Comparison of ENCODE assay signal across 35 mouse cellular contexts in genomic region chr2:178429426-178429825, GRCm38 (mm10). TPM values are rescaled to one million over a fixed set of nuclear protein-coding genes. Genes with fewer than 3 reads are reported as not detected.
"Had no signal": no experiment of that assay in that cellular context is flagged by ENCODE, and none has a peak within 500 bp of the region (broad histone marks: within the 10 kb centered on the region; RNA-seq: fewer than 3 reads in every experiment).

No protein-coding gene starts in this region.

- H3K4me2 ChIP-seq: heart, embryonic 11.5 days; heart, embryonic 12.5 days; heart, embryonic 13.5 days; heart, embryonic 15.5 days; hindbrain, embryonic 12.5 days; hindbrain, embryonic 13.5 days; hindbrain, embryonic 14.5 days; hindbrain, embryonic 15.5 days; kidney, embryonic 15.5 days had no signal

- H3K27me3 ChIP-seq: heart, embryonic 12.5 days; heart, embryonic 15.5 days; hindbrain, embryonic 12.5 days; hindbrain, embryonic 13.5 days; hindbrain, embryonic 15.5 days; kidney, embryonic 15.5 days had no signal

- H3K9me3 ChIP-seq: heart, embryonic 10.5 days; heart, embryonic 12.5 days; heart, embryonic 13.5 days; heart, embryonic 15.5 days; hindbrain, embryonic 10.5 days; hindbrain, embryonic 12.5 days; hindbrain, embryonic 13.5 days; hindbrain, embryonic 15.5 days; kidney, embryonic 15.5 days had no signal

- H3K9ac ChIP-seq: heart, embryonic 12.5 days; heart, embryonic 13.5 days; heart, embryonic 15.5 days; hindbrain, embryonic 12.5 days; hindbrain, embryonic 13.5 days; hindbrain, embryonic 14.5 days; hindbrain, embryonic 15.5 days; kidney, embryonic 15.5 days had no signal

- H3K36me3 ChIP-seq: heart, embryonic 15.5 days; hindbrain, embryonic 10.5 days; hindbrain, embryonic 12.5 days; hindbrain, embryonic 13.5 days; hindbrain, embryonic 15.5 days; kidney, embryonic 15.5 days had no signal

- ATAC-seq: hindbrain, embryonic 16.5 days; hindbrain, postnatal 0 days; inflammation-experienced regulatory T-cells, adult 6 months had no signal

- H3K4me3 ChIP-seq: heart, adult 2 months; heart, embryonic 10.5 days; heart, embryonic 12.5 days; heart, embryonic 13.5 days; heart, embryonic 15.5 days; hindbrain, embryonic 10.5 days; hindbrain, embryonic 12.5 days; hindbrain, embryonic 13.5 days; hindbrain, embryonic 15.5 days; kidney, embryonic 15.5 days; layer of hippocampus, adult 2 months; left cerebral cortex, adult 2 months had no signal

- H3K4me1 ChIP-seq: heart, embryonic 15.5 days; hindbrain, embryonic 10.5 days had no signal

- DNase-seq: heart, adult 18-20 months; heart, adult 2 months; heart, postnatal 10 days; heart, postnatal 14 days; heart, postnatal 36 days; heart, postnatal 4 days; kidney, adult 11 months; kidney, adult 18-20 months; kidney, adult 8-10 months; kidney, adult 9 months; kidney, postnatal 14 days; kidney, postnatal 25 days; kidney, postnatal 4 days; layer of hippocampus, adult 9-11 months; layer of hippocampus, postnatal 36 days had no signal

- H3K27ac ChIP-seq: heart, adult 2 months; heart, embryonic 10.5 days; heart, embryonic 13.5 days; heart, embryonic 15.5 days; hindbrain, embryonic 10.5 days; hindbrain, embryonic 12.5 days; hindbrain, embryonic 13.5 days; hindbrain, embryonic 14.5 days; hindbrain, embryonic 15.5 days; hindbrain, postnatal 0 days; kidney, embryonic 15.5 days; kidney, postnatal 0 days; layer of hippocampus, adult 2 months; left cerebral cortex, adult 2 months had no signal

RNA-seq across cellular contexts. Expression of gene Cdh26, which starts 0.9 kb away (rescaled TPM):
- polyA plus RNA-seq: heart, embryonic 14.5 days; heart, embryonic 15.5 days; inflammation-experienced regulatory T-cells, adult 6 months had no signal

RNA-seq across cellular contexts. Expression of gene Ppp1r3d, which starts 15.2 kb away (rescaled TPM):
- polyA plus RNA-seq: inflammation-experienced regulatory T-cells, adult 6 months had no signal

RNA-seq across cellular contexts. Expression of gene Sycp2, which starts 21.9 kb away (rescaled TPM):
- polyA plus RNA-seq: inflammation-experienced regulatory T-cells, adult 6 months; kidney, embryonic 14.5 days; large intestine, adult 2 months had no signal
